30 mouse cellular contexts compared by ENCODE assay signal in the genomic region with DNA sequence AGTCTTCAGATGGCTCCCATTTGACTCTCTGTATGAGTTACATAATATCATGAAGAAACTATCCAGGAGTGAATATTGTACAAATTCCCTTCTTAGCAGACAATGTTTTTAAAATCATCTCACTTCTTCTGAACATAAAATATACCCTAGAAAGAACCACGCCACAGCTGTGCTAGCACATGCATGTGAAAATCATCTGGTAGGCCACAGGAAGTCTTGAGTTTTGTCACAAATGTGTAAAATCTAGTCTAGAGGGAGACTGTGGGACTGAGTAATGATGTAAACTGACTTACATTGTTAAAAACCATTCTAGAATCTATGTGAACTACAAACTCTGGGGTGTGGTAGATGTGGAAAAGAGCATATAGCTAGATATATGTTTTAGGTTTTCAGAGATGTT. TPM values are rescaled to one million over a fixed set of nuclear protein-coding genes. Genes with fewer than 3 reads are reported as not detected.
DNase-seq lines count a peak whose midpoint lies in the region; ATAC-seq and TF ChIP-seq lines count a peak whose summit lies in the region.
"Had no signal": no experiment of that assay in that cellular context is flagged by ENCODE, and none has a peak within 500 bp of the region (broad histone marks: within the 10 kb centered on the region; RNA-seq: fewer than 3 reads in every experiment).

No protein-coding gene starts in this region.

- ATAC-seq in lung, postnatal 0 days, result no peak
- ATAC-seq in heart, embryonic 11.5 days (replicated peaks; ENCODE audit: insufficient number of reproducible peaks, low FRiP score, low TSS enrichment), result no peak
- ATAC-seq: forebrain, embryonic 15.5 days; intestine, embryonic 15.5 days had no signal

- no peaks in the 10 kb centered on the region for H3K36me3 ChIP-seq in macrophage (ENCODE audit: inconsistent target)
- no peaks in the 10 kb centered on the region for H3K36me3 ChIP-seq in lung, postnatal 0 days (ENCODE audit: insufficient read depth, low read length)
- H3K36me3 ChIP-seq in heart, embryonic 11.5 days (ENCODE audit: control insufficient read depth, insufficient read depth, low read length), result no peaks in the 10 kb centered on the region
- H3K36me3 ChIP-seq: embryonic facial prominence, embryonic 10.5 days; embryonic facial prominence, embryonic 13.5 days; forebrain, embryonic 12.5 days; forebrain, embryonic 15.5 days; hindbrain, embryonic 12.5 days; hindbrain, embryonic 15.5 days; intestine, embryonic 15.5 days had no signal

- H3K4me1 ChIP-seq in lung, postnatal 0 days (ENCODE audit: insufficient read depth, low read depth, low read length), result peaks cover 6% of the 10 kb centered on the region
- peaks cover 2% of the 10 kb centered on the region; the same call in 1 of the 2 replicates for H3K4me1 ChIP-seq in heart, embryonic 11.5 days (ENCODE audit: control insufficient read depth, insufficient read depth, low read length)
- H3K4me1 ChIP-seq: intestine, embryonic 15.5 days had no signal

- H3K9me3 ChIP-seq in lung, postnatal 0 days (ENCODE audit: low read length), result no peaks in the 10 kb centered on the region
- no peaks in the 10 kb centered on the region for H3K9me3 ChIP-seq in heart, embryonic 11.5 days (replicated peaks; ENCODE audit: control insufficient read depth, low read length)
- H3K9me3 ChIP-seq: embryonic facial prominence, embryonic 10.5 days; embryonic facial prominence, embryonic 13.5 days; forebrain, embryonic 12.5 days; forebrain, embryonic 15.5 days; heart, embryonic 13.5 days; hindbrain, embryonic 12.5 days; hindbrain, embryonic 15.5 days; intestine, embryonic 15.5 days had no signal

- peaks cover 31% of the 10 kb centered on the region for H3K79me2 ChIP-seq in macrophage (ENCODE audit: inconsistent target)

- WGBS in macrophage (ENCODE audit: missing documents), result 69% methylated on average over 1 of the region's 1 CpGs
- WGBS in lung, postnatal 0 days, result 85% methylated on average over 1 of the region's 1 CpGs
- 66% methylated on average over 1 of the region's 1 CpGs for WGBS in heart, embryonic 11.5 days (ENCODE audit: insufficient replicate concordance)

- peak overlapping the region; percentile 81; the same call in 1 of the 2 replicates for H3K27ac ChIP-seq in gastrocnemius, adult 2 months
- peak overlapping the region; percentile 99 for H3K27ac ChIP-seq in macrophage
- no peak overlapping the region for H3K27ac ChIP-seq in lung, postnatal 0 days (ENCODE audit: low read length)
- H3K27ac ChIP-seq in heart, embryonic 11.5 days (ENCODE audit: low read depth, low read length), result no peak overlapping the region
- H3K27ac ChIP-seq: embryonic facial prominence, embryonic 10.5 days; embryonic facial prominence, embryonic 13.5 days; forebrain, embryonic 12.5 days; forebrain, embryonic 15.5 days; heart, embryonic 13.5 days; hindbrain, embryonic 12.5 days; hindbrain, embryonic 15.5 days; intestine, embryonic 15.5 days had no signal

- intact Hi-C loops in gastrocnemius, adult 2 months (cut with DNase I), result no loop called here

- TF ChIP-seq EP300 in lung, postnatal 0 days (IDR thresholded peaks at IDR 0.05), result no peak

- no peak overlapping the region for H3K4me2 ChIP-seq in lung, postnatal 0 days (replicated peaks; ENCODE audit: low read depth, low read length)
- no peak overlapping the region for H3K4me2 ChIP-seq in heart, embryonic 11.5 days
- H3K4me2 ChIP-seq: embryonic facial prominence, embryonic 13.5 days; forebrain, embryonic 12.5 days; forebrain, embryonic 15.5 days; heart, embryonic 13.5 days; hindbrain, embryonic 12.5 days; intestine, embryonic 15.5 days had no signal

- H3K27me3 ChIP-seq in lung, postnatal 0 days (replicated peaks; ENCODE audit: insufficient read depth, low read length), result no peaks in the 10 kb centered on the region
- no peaks in the 10 kb centered on the region for H3K27me3 ChIP-seq in heart, embryonic 11.5 days (ENCODE audit: control insufficient read depth, insufficient read depth, low read length)
- H3K27me3 ChIP-seq: embryonic facial prominence, embryonic 13.5 days; forebrain, embryonic 12.5 days; forebrain, embryonic 15.5 days; heart, embryonic 13.5 days; hindbrain, embryonic 12.5 days; hindbrain, embryonic 15.5 days; intestine, embryonic 15.5 days had no signal

- H3K4me3 ChIP-seq in gastrocnemius, adult 2 months, result no peak overlapping the region
- no peak overlapping the region for H3K4me3 ChIP-seq in macrophage (ENCODE audit: inconsistent target)
- no peak overlapping the region for H3K4me3 ChIP-seq in lung, postnatal 0 days (ENCODE audit: low read depth, low read length)
- no peak overlapping the region for H3K4me3 ChIP-seq in heart, embryonic 11.5 days (ENCODE audit: low read depth, low read length)
- H3K4me3 ChIP-seq: embryonic facial prominence, embryonic 10.5 days; embryonic facial prominence, embryonic 13.5 days; erythroblast, embryonic 14.5 days; forebrain, embryonic 12.5 days; forebrain, embryonic 15.5 days; heart, embryonic 13.5 days; hindbrain, embryonic 12.5 days; hindbrain, embryonic 15.5 days; intestine, embryonic 15.5 days had no signal

- no peak for DNase-seq in gastrocnemius, adult 2 months
- DNase-seq in gastrocnemius, postnatal 25 days, result no peak
- peak; percentile 20 for DNase-seq in A20 (ENCODE audit: low read depth, low spot score)
- peak; percentile 21 for DNase-seq in brain, adult 2 months (ENCODE audit: low read depth, low spot score)
- no peak for DNase-seq in embryo, embryonic 9.5 days (ENCODE audit: extremely low spot score)
- no peak for DNase-seq in lung, postnatal 0 days (ENCODE audit: low spot score)
- DNase-seq: adrenal gland, adult 2 months; adrenal gland, postnatal 14 days; cerebellum, adult 11-12 months; cerebellum, adult 9-10 months; cerebellum, postnatal 14 days; gastrocnemius, postnatal 10 days; heart, adult 18-20 months; kidney, adult 11 months had no signal

- no peak for TF ChIP-seq CTCF in gastrocnemius, adult 2 months (IDR thresholded peaks at IDR 0.05)
- no peak for TF ChIP-seq CTCF in lung, postnatal 0 days (IDR thresholded peaks at IDR 0.05)

- no peak overlapping the region for H3K9ac ChIP-seq in lung, postnatal 0 days (replicated peaks; ENCODE audit: low read depth)
- H3K9ac ChIP-seq in heart, embryonic 11.5 days (ENCODE audit: low read depth, low read length), result no peak overlapping the region
- H3K9ac ChIP-seq: embryonic facial prominence, embryonic 13.5 days; forebrain, embryonic 12.5 days; forebrain, embryonic 15.5 days; heart, embryonic 13.5 days; hindbrain, embryonic 12.5 days; hindbrain, embryonic 15.5 days; intestine, embryonic 15.5 days had no signal

RNA-seq across cellular contexts. Expression of gene Fam111a, which starts 26.1 kb away (rescaled TPM):
- total RNA-seq in gastrocnemius, adult 2 months (2021), result 1 to 10 TPM; 2.1 to 2.4 TPM
- total RNA-seq in gastrocnemius, postnatal 25 days (2021), result 1 to 10 TPM; 2.5 to 3.9 TPM
- total RNA-seq in macrophage (2018; cell fraction: chromatin; rRNA removed), result 10 to 100 TPM in 25 of 26 experiments, 1 to 10 TPM in 1; 7.4 to 79.6 (median 40.6) TPM
- total RNA-seq in macrophage (2018; cell fraction: cytosol; rRNA removed), result 10 to 100 TPM; 36.0 to 74.7 (median 60.7) TPM
- 100 to 1,000 TPM in 2 of 26 experiments, 10 to 100 TPM in 24; 26.5 to 166 (median 46.1) TPM for total RNA-seq in macrophage (2018; cell fraction: nucleus; rRNA removed)
- 55.9 to 176 TPM (median 125 TPM) in 3 replicates for polyA plus RNA-seq in macrophage (2018)
- polyA plus RNA-seq in lung, postnatal 0 days (2015; fragmentation: Nextera tagmentation; extraction: Ambion mirVana), result 7.4 and 8.8 TPM in 2 replicates
- polyA plus RNA-seq in heart, embryonic 11.5 days (2014; fragmentation: Nextera tagmentation; extraction: Ambion mirVana), result 26.3 and 30.0 TPM in 2 replicates

RNA-seq across cellular contexts. Expression of gene Gm4952, which starts 28.1 kb away (rescaled TPM):
- total RNA-seq in gastrocnemius, adult 2 months (2021), result not detected
- total RNA-seq in gastrocnemius, postnatal 25 days (2021), result not detected
- under 1 TPM in 1 of 26 experiments, not detected in 25; 0.58 TPM for total RNA-seq in macrophage (2018; cell fraction: chromatin; rRNA removed)
- under 1 TPM in 1 of 26 experiments, not detected in 25; 0.03 TPM for total RNA-seq in macrophage (2018; cell fraction: cytosol; rRNA removed)
- 1 to 10 TPM in 1 of 26 experiments, not detected in 25; 1.1 TPM for total RNA-seq in macrophage (2018; cell fraction: nucleus; rRNA removed)
- polyA plus RNA-seq in macrophage (2018), result not detected in 3 replicates
- not detected in 2 replicates for polyA plus RNA-seq in lung, postnatal 0 days (2015; fragmentation: Nextera tagmentation; extraction: Ambion mirVana)
- 0.09 and 0.49 TPM in 2 replicates for polyA plus RNA-seq in heart, embryonic 11.5 days (2014; fragmentation: Nextera tagmentation; extraction: Ambion mirVana)
- total RNA-seq: gastrocnemius, postnatal 10 days; heart, adult 18-20 months; heart, postnatal 25 days; hematopoietic stem cell, adult 5-6 weeks; MEL had no signal
- polyA plus RNA-seq: adrenal gland, adult 2 months; C2C12; embryonic facial prominence, embryonic 10.5 days; erythroblast, embryonic 14.5 days; forebrain, embryonic 12.5 days; forebrain, embryonic 15.5 days; heart, embryonic 16.5 days; hindbrain, embryonic 12.5 days had no signal

Comparison
In these comparisons a context has a peak if more than half of its experiments do, and no peak if none do; other contexts are left out.
1. DNase-seq: peak in A20 (single experiment) and brain, adult 2 months (single experiment); none in gastrocnemius, adult 2 months (single experiment), gastrocnemius, postnatal 25 days (single experiment), embryo, embryonic 9.5 days (single experiment) and lung, postnatal 0 days (single experiment).
2. H3K27ac ChIP-seq: peak in gastrocnemius, adult 2 months (single experiment) and macrophage (single experiment); none in lung, postnatal 0 days (single experiment) and heart, embryonic 11.5 days (single experiment).